ENCODE assay signal across 8 mouse cellular contexts in genomic region chr2:60855006-60855405, GRCm38 (mm10).
DNase-seq lines count a peak whose midpoint lies in the region; ATAC-seq and TF ChIP-seq lines count a peak whose summit lies in the region.

No protein-coding gene starts in this region.

- no peak for ATAC-seq in embryonic facial prominence, embryonic 13.5 days (ENCODE audit: insufficient number of reproducible peaks, insufficient read depth, low FRiP score, low TSS enrichment, low read depth)
- peak; percentile 66 for ATAC-seq in liver, postnatal 0 days

- WGBS in embryonic facial prominence, embryonic 13.5 days = 15% methylated on average over 4 of the region's 4 CpGs
- 15% methylated on average over 4 of the region's 4 CpGs for WGBS in liver, postnatal 0 days (ENCODE audit: insufficient replicate concordance)
- WGBS in midbrain, embryonic 10.5 days = 68% methylated on average over 4 of the region's 4 CpGs

- intact Hi-C loops in heart, postnatal 36 days (cut with DNase I) = no loop called here

- H3K4me2 ChIP-seq in embryonic facial prominence, embryonic 13.5 days = no peak overlapping the region
- no peak overlapping the region for H3K4me2 ChIP-seq in liver, postnatal 0 days (ENCODE audit: low read depth, low read length)

- peaks cover 11% of the 10 kb centered on the region for H3K36me3 ChIP-seq in embryonic facial prominence, embryonic 13.5 days
- H3K36me3 ChIP-seq in liver, postnatal 0 days (replicated peaks; ENCODE audit: insufficient read depth, low read length) = peaks cover 8% of the 10 kb centered on the region; the same call in 1 of the 2 replicates
- peaks cover 3% of the 10 kb centered on the region; the same call in 1 of the 2 replicates for H3K36me3 ChIP-seq in midbrain, embryonic 10.5 days

- TF ChIP-seq CTCF in liver, postnatal 0 days (IDR thresholded peaks at IDR 0.05; ENCODE audit: low read depth) = no peak

- peak overlapping the region; percentile 8; the same call in 1 of the 2 replicates for H3K27ac ChIP-seq in embryonic facial prominence, embryonic 13.5 days
- H3K27ac ChIP-seq in liver, postnatal 0 days (ENCODE audit: low read depth) = peak overlapping the region; percentile 5; the same call in 1 of the 2 replicates
- H3K27ac ChIP-seq in midbrain, embryonic 10.5 days (replicated peaks) = no peak overlapping the region

- DNase-seq in layer of hippocampus, adult 9-11 months = peak; percentile 8
- DNase-seq in layer of hippocampus, postnatal 25 days (ENCODE audit: extremely low spot score in 1 of 2, low spot score in 1 of 2) = no peak
- peak; percentile 67 to 73 for DNase-seq in heart, postnatal 36 days
- DNase-seq in liver, postnatal 0 days = no peak
- no peak for DNase-seq in embryo, embryonic 10 days (ENCODE audit: low spot score)
- DNase-seq in thymus, postnatal 4 days = no peak
- no peak for DNase-seq in midbrain, embryonic 10.5 days (ENCODE audit: low spot score)

- H3K4me1 ChIP-seq in embryonic facial prominence, embryonic 13.5 days = peaks cover 33% of the 10 kb centered on the region
- peaks cover 21% of the 10 kb centered on the region for H3K4me1 ChIP-seq in liver, postnatal 0 days (ENCODE audit: insufficient read depth)
- peaks cover 21% of the 10 kb centered on the region for H3K4me1 ChIP-seq in midbrain, embryonic 10.5 days

- H3K27me3 ChIP-seq in embryonic facial prominence, embryonic 13.5 days = no peaks in the 10 kb centered on the region
- H3K27me3 ChIP-seq in liver, postnatal 0 days (ENCODE audit: insufficient read depth, low read length) = no peaks in the 10 kb centered on the region
- H3K27me3 ChIP-seq in midbrain, embryonic 10.5 days (ENCODE audit: low read depth, poor library complexity, severe bottlenecking) = no peaks in the 10 kb centered on the region

- no peaks in the 10 kb centered on the region for H3K9me3 ChIP-seq in embryonic facial prominence, embryonic 13.5 days
- H3K9me3 ChIP-seq in liver, postnatal 0 days (ENCODE audit: low read length) = no peaks in the 10 kb centered on the region
- no peaks in the 10 kb centered on the region for H3K9me3 ChIP-seq in midbrain, embryonic 10.5 days (replicated peaks)

- H3K4me3 ChIP-seq in embryonic facial prominence, embryonic 13.5 days = no peak overlapping the region
- no peak overlapping the region for H3K4me3 ChIP-seq in liver, postnatal 0 days (ENCODE audit: low read depth, low read length)
- H3K4me3 ChIP-seq in midbrain, embryonic 10.5 days = no peak overlapping the region

- H3K9ac ChIP-seq in embryonic facial prominence, embryonic 13.5 days = no peak overlapping the region
- H3K9ac ChIP-seq in liver, postnatal 0 days (replicated peaks) = no peak overlapping the region

- TF ChIP-seq EP300 in liver, postnatal 0 days (IDR thresholded peaks at IDR 0.05; ENCODE audit: low read depth) = no peak

Comparison
In these comparisons a context has a peak if more than half of its experiments do, and no peak if none do; other contexts are left out.
1. DNase-seq: peak in layer of hippocampus, adult 9-11 months (single experiment) and heart, postnatal 36 days (2 of 2); none in layer of hippocampus, postnatal 25 days (0 of 2), liver, postnatal 0 days (single experiment), embryo, embryonic 10 days (single experiment), thymus, postnatal 4 days (single experiment) and midbrain, embryonic 10.5 days (single experiment).